ENCODE assay signal across 9 mouse cellular contexts in the genomic region with DNA sequence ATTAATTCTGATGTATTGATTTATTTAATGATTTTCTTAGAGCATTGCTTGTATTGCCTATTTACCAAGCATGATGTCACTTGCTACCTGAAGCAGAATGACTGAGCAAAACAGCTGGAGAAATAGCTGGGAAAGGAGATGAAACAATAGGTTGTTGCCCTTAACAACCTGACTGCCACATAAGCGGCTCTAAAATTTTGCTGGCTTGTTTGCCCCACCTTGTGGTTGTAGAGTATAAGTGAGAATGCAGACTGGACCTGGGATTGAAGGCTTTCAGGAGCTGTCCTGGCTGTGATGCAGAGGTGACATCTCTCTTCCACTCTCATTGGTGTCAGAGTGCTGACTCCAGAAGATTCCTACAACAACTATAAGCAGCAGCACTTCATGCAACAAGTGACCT.
DNase-seq lines count a peak whose midpoint lies in the region; ATAC-seq and TF ChIP-seq lines count a peak whose summit lies in the region.
"Had no signal": no experiment of that assay in that cellular context is flagged by ENCODE, and none has a peak within 500 bp of the region (broad histone marks: within the 10 kb centered on the region; RNA-seq: fewer than 3 reads in every experiment).

No protein-coding gene starts in this region.

- H3K27me3 ChIP-seq in forebrain, embryonic 13.5 days = no peaks in the 10 kb centered on the region; the same call in 1 of the 2 replicates
- no peaks in the 10 kb centered on the region for H3K27me3 ChIP-seq in forebrain, embryonic 15.5 days
- H3K27me3 ChIP-seq in forebrain, postnatal 0 days (ENCODE audit: insufficient read depth, low read length) = no peaks in the 10 kb centered on the region
- H3K27me3 ChIP-seq in midbrain, embryonic 16.5 days (ENCODE audit: control insufficient read depth, insufficient read depth, low read depth, low read length) = 0 out of 2 replicates have a peak, but pooled peaks cover 2% of the 10 kb centered on the region
- H3K27me3 ChIP-seq in heart, embryonic 10.5 days (ENCODE audit: insufficient read depth, poor library complexity, severe bottlenecking) = no peaks in the 10 kb centered on the region; the same call in 1 of the 2 replicates
- H3K27me3 ChIP-seq: liver, embryonic 15.5 days had no signal

- H3K27ac ChIP-seq in forebrain, embryonic 13.5 days = no peak overlapping the region
- H3K27ac ChIP-seq in forebrain, embryonic 15.5 days (replicated peaks) = no peak overlapping the region
- no peak overlapping the region for H3K27ac ChIP-seq in forebrain, postnatal 0 days (ENCODE audit: low read depth, low read length)
- no peak overlapping the region for H3K27ac ChIP-seq in midbrain, embryonic 16.5 days (ENCODE audit: low read length)
- H3K27ac ChIP-seq in heart, embryonic 10.5 days = no peak overlapping the region
- H3K27ac ChIP-seq: liver, embryonic 15.5 days had no signal

- no peaks in the 10 kb centered on the region for H3K9me3 ChIP-seq in forebrain, embryonic 13.5 days (replicated peaks)
- H3K9me3 ChIP-seq in forebrain, embryonic 15.5 days = no peaks in the 10 kb centered on the region
- H3K9me3 ChIP-seq in forebrain, postnatal 0 days (ENCODE audit: low read length) = no peaks in the 10 kb centered on the region
- no peaks in the 10 kb centered on the region for H3K9me3 ChIP-seq in midbrain, embryonic 16.5 days (replicated peaks; ENCODE audit: control insufficient read depth, low read length, poor library complexity, severe bottlenecking)
- H3K9me3 ChIP-seq in heart, embryonic 10.5 days = no peaks in the 10 kb centered on the region
- H3K9me3 ChIP-seq: liver, embryonic 15.5 days had no signal

- 0 out of 2 replicates have a peak, but pooled peaks have one; percentile 19 for ATAC-seq in forebrain, embryonic 13.5 days
- no peak for ATAC-seq in forebrain, embryonic 15.5 days (replicated peaks)
- ATAC-seq in forebrain, postnatal 0 days = peak; percentile 59
- peak; percentile 80 for ATAC-seq in midbrain, embryonic 16.5 days

- TF ChIP-seq CTCF in lung, adult 2 months (IDR thresholded peaks at IDR 0.05; ENCODE audit: insufficient read depth, low read length) = no peak
- peak; percentile 62 for TF ChIP-seq CTCF in forebrain, postnatal 0 days (IDR thresholded peaks at IDR 0.05; ENCODE audit: low read depth)

- H3K4me2 ChIP-seq in forebrain, embryonic 13.5 days = no peak overlapping the region
- no peak overlapping the region for H3K4me2 ChIP-seq in forebrain, embryonic 15.5 days (replicated peaks)
- no peak overlapping the region for H3K4me2 ChIP-seq in forebrain, postnatal 0 days (ENCODE audit: low read depth)
- no peak overlapping the region for H3K4me2 ChIP-seq in midbrain, embryonic 16.5 days (ENCODE audit: low read length)
- H3K4me2 ChIP-seq: liver, embryonic 15.5 days had no signal

- no peaks in the 10 kb centered on the region for H3K36me3 ChIP-seq in forebrain, embryonic 13.5 days (ENCODE audit: poor library complexity, severe bottlenecking)
- no peaks in the 10 kb centered on the region for H3K36me3 ChIP-seq in forebrain, embryonic 15.5 days
- H3K36me3 ChIP-seq in forebrain, postnatal 0 days (ENCODE audit: insufficient read depth) = no peaks in the 10 kb centered on the region
- H3K36me3 ChIP-seq in midbrain, embryonic 16.5 days (ENCODE audit: control insufficient read depth, insufficient read depth, low read length) = no peaks in the 10 kb centered on the region
- no peaks in the 10 kb centered on the region for H3K36me3 ChIP-seq in heart, embryonic 10.5 days
- H3K36me3 ChIP-seq: liver, embryonic 15.5 days had no signal

- DNase-seq in lung, postnatal 36 days = peak; percentile 1
- DNase-seq in lung, adult 2 months = no peak
- peak; percentile 57 for DNase-seq in forebrain, postnatal 0 days
- DNase-seq in urinary bladder, postnatal 10 days (ENCODE audit: low spot score) = no peak
- DNase-seq in heart, embryonic 10.5 days (ENCODE audit: low spot score) = no peak

- no peaks in the 10 kb centered on the region for H3K4me1 ChIP-seq in forebrain, embryonic 13.5 days
- H3K4me1 ChIP-seq in forebrain, embryonic 15.5 days = no peaks in the 10 kb centered on the region
- H3K4me1 ChIP-seq in lung, adult 2 months (ENCODE audit: control insufficient read depth, insufficient read depth, low read length) = no peaks in the 10 kb centered on the region
- no peaks in the 10 kb centered on the region for H3K4me1 ChIP-seq in forebrain, postnatal 0 days (ENCODE audit: insufficient read depth)
- H3K4me1 ChIP-seq in midbrain, embryonic 16.5 days (ENCODE audit: control insufficient read depth, insufficient read depth, low read length) = no peaks in the 10 kb centered on the region
- H3K4me1 ChIP-seq in heart, embryonic 10.5 days = no peaks in the 10 kb centered on the region
- H3K4me1 ChIP-seq: liver, embryonic 15.5 days had no signal

- TF ChIP-seq POLR2A in lung, adult 2 months (IDR thresholded peaks at IDR 0.05; ENCODE audit: borderline replicate concordance, extremely low read depth, low read depth, low read length) = no peak

- no peak overlapping the region for H3K4me3 ChIP-seq in forebrain, embryonic 13.5 days
- H3K4me3 ChIP-seq in forebrain, embryonic 15.5 days = no peak overlapping the region
- no peak overlapping the region for H3K4me3 ChIP-seq in lung, adult 2 months (replicated peaks; ENCODE audit: extremely low read depth, low read depth, low read length)
- H3K4me3 ChIP-seq in forebrain, postnatal 0 days (ENCODE audit: low read depth, low read length) = no peak overlapping the region
- H3K4me3 ChIP-seq in midbrain, embryonic 16.5 days (ENCODE audit: low read depth, low read length) = no peak overlapping the region
- H3K4me3 ChIP-seq in heart, embryonic 10.5 days = no peak overlapping the region
- H3K4me3 ChIP-seq: liver, embryonic 15.5 days had no signal

- no peak overlapping the region for H3K9ac ChIP-seq in forebrain, embryonic 13.5 days
- H3K9ac ChIP-seq in forebrain, embryonic 15.5 days (replicated peaks) = no peak overlapping the region
- no peak overlapping the region for H3K9ac ChIP-seq in forebrain, postnatal 0 days
- no peak overlapping the region for H3K9ac ChIP-seq in midbrain, embryonic 16.5 days (ENCODE audit: low read depth, low read length)
- H3K9ac ChIP-seq: liver, embryonic 15.5 days had no signal

- WGBS in forebrain, embryonic 13.5 days = 9% methylated on average over 1 of the region's 1 CpGs
- WGBS in forebrain, embryonic 15.5 days = 11% methylated on average over 1 of the region's 1 CpGs
- 28% methylated on average over 1 of the region's 1 CpGs for WGBS in lung, adult 2 months
- WGBS in forebrain, postnatal 0 days = 20% methylated on average over 1 of the region's 1 CpGs
- WGBS in midbrain, embryonic 16.5 days = 29% methylated on average over 1 of the region's 1 CpGs
- 24% methylated on average over 1 of the region's 1 CpGs for WGBS in heart, embryonic 10.5 days

Comparison
In these comparisons a context has a peak if more than half of its experiments do, and no peak if none do; other contexts are left out.
1. DNase-seq: peak in lung, postnatal 36 days (single experiment) and forebrain, postnatal 0 days (single experiment); none in lung, adult 2 months (single experiment), urinary bladder, postnatal 10 days (single experiment) and heart, embryonic 10.5 days (single experiment).